Mouse (Mus musculus) urinary bladder, adult 2 months (tissue): Measurements from ENCODE around the gene Stard3. TPM values are rescaled to one million over a fixed set of nuclear protein-coding genes. Genes with fewer than 3 reads are reported as not detected.

Experiments
- DNase-seq: peaks from one replicate; pipeline ENCODE4 v3.0.0; 2022; ENCODE audit warnings: low spot score
- polyA plus RNA-seq: library from polyadenylated mRNA; depleted of rRNA; stranded (reverse); fragments of >200 nt; gene quantifications from 2 replicates; pipeline ENCODE4 v1.2.3, GENCODE M21; 2012; rRNA removed

Stard3 gene
- 34.8 and 45.8 TPM in 2 replicates for polyA plus RNA-seq

DNA sequence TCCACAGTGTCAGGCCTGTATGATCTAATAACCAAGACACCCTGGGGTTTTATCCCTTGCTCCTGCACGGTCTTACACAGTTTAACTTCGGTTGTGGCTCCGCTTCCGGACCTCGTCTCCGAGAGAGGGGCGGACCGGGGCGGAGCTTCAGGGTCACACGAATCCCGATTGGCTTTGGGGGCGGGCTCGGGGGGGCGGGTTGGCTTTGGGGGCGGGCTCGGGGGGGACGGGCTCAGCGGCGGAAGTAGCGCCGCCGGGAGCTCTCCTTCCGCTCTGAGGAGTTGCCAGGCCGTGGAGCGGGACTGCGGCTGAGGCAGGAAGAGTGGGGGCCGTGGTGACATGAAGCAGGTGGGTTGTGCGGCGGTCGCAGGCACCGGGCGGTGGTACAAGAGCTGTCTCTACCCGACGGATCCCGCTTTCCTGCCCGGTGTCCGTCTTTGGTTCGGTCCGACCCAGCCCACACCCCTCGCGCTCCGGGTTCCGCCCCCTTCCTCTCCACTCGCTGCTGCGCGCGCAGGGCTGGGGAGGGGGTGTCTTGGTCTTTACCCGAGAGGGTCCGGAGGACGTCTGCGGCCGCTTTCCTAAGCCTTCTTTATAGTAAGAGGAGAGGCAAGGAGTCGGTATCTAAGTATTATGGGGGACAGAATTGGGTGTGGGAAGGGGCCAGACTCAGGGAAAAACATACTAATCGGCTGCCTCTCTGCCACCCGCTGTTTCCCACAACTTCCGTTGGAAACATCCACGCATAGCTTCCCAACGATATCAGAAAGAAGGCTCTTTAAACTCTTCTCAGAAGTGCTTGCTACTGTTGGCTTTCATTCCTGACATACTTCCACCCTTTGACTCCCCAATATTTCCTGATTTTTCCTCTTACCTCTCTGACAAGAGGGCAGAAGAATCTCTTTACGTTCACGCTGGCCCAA, at the start of gene Stard3:
TSS of gene Stard3 (plus strand) at position 208 of the 923 bp plus-strand sequence.
- peak; percentile 71 for DNase-seq

DNA sequence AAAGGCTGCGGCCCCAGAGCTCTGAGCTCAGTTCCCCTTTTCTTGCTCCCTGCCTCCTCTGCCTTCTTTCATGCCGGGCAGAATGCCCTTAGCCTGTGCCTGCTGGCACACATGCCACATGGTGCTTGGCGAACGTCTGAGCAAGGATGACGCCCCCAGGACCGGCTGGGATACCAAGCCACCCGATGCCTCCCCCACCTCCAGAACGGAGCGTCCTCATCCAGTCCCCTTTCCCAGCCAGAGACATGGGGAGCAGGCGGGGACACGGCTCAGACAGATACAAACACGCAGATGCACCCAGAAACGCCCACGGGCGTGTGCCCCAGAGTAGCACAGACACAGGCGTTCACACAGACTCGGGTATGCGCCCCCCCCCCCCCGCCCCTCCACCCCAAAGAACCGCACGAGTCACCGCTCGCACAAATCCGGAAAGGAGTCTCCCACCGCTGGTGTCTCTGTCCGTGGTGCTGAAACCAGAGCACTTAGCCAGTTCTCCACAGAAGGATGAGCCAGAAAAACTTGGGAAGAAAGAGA, 44.3 kb upstream of the Stard3 start:
- DNase-seq: no peak

DNA sequence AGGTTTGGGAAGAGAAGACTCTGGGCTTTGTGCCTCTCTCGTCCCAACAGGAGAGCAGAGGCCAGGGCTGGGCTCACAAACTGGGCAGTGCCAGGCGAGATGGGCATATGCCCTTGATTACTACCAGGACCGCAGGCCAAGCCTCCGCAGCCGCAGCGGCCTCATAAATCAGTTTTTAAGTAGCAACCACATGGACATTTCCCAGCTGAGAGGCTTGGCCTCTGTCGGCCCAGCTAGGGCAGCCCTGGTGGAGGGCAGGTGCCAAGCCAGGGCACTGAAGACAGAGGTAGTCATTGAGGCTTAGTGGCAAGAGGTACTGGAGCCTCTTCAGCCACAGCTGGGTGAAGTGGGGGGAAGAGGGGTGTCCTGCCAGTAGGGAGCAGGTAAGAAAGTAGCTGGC, 40.7 kb upstream of the Stard3 start:
- no peak for DNase-seq

DNA sequence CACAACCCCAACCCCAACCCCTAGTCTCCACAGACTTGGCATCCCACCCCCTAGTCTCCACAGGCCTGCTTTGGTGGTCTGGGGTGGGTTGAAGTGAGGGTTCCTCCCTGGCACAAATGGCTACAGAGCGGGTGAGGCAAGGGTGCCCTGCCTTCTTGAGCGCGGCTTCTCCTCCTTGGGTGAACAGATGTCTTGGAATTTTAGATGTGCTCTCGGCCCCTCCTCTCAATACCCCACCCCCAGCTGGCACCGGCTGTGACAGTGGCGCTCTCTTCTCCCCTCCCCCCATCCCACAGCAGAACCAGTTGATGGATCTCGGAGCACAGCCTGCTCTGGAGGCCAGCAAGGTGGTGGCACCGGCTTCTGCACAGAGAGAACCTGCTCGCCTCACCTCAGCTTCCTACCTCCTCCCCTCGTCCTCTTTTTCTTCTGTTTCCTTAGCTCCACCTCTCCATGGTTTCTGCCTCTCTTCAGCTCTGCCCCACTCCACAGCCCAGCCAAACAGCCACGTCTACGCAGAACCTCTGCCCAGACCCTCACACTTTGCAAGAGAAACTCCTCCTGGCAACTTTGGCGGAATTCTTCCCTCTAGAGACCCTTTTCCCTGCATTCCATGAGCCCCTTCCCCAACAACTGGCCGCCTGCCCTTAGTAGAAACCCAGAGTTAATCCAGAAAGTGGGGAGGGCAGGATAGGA, 39.6 kb upstream of the Stard3 start:
- DNase-seq: no peak

DNA sequence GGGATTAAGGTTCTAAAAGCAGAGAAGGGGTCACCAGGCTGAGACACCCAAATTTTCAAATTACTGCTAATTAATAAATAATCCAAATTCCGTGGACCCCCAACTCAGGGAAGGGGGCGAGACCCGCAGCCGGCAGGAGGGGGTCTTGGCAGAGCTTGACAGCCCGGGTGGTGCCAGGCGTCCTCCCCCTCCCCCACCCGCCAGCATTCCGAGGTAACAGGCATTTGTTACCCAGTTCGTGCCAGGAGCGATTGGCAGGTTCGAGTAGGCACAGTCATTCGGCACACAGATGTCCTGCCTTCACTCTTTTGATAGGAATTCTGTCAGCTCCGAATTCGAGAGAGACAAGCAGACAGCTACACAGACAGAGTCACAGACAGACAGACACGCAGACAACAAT, 39.0 kb upstream of the Stard3 start:
- DNase-seq: no peak

DNA sequence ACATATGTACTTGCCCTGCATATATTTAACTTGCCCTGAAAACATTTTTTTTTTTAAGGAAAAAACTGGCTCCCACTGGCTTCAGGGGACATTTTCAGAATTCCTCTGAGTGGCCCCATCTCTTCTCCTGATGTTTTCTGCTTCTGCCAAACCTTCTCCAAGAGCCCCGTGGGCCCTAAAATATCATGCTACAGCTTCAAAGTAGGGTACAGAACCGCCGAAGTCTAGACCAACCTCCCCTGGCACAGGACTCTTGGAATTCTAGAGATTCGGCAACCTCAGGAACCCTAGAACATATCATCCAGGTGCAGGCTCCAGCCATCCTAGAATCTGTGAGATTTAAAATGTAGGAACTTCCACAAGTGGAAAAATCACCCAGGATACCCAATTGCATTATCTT, 38.6 kb upstream of the Stard3 start:
- DNase-seq: no peak

DNA sequence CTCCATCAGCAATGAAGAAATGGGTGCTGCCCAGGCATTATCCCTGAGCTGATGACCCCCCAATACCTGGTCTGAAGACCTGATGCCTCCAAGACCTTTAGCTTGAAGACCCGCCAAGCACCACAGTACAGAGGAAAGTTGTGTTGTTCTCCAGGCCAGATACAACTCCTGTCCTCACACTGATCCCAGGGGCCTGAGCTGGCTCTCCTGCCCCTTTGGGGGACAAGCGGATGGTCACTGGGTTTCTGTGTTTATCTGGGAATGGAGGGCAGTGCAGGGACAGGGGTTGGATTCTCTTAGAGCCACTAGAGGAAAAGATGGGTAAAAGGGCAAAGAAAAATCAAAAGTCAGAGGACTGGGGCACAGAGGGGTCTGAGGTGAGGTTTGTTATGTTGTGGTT, 38.2 kb upstream of the Stard3 start:
- no peak for DNase-seq

DNA sequence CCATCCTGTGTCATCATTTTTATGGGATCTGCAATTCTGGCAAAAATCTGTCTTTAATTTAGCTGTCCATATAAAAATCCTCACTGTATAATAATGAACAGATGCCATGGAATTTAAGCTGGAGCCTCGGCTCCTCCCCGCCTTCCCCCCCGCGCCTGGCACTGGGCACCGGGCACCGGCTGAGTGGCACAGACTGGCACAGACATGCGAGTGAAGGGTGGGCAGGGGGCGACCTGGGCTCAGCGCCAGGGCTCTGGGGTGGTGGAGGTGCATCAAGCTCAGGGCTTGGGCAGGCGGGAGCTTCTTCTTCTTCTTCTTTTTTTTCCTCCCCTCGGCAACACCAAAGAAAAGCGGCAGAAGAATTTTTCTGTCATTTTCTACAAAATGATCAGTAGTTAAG, 37.8 kb upstream of the Stard3 start:
- DNase-seq: no peak

DNA sequence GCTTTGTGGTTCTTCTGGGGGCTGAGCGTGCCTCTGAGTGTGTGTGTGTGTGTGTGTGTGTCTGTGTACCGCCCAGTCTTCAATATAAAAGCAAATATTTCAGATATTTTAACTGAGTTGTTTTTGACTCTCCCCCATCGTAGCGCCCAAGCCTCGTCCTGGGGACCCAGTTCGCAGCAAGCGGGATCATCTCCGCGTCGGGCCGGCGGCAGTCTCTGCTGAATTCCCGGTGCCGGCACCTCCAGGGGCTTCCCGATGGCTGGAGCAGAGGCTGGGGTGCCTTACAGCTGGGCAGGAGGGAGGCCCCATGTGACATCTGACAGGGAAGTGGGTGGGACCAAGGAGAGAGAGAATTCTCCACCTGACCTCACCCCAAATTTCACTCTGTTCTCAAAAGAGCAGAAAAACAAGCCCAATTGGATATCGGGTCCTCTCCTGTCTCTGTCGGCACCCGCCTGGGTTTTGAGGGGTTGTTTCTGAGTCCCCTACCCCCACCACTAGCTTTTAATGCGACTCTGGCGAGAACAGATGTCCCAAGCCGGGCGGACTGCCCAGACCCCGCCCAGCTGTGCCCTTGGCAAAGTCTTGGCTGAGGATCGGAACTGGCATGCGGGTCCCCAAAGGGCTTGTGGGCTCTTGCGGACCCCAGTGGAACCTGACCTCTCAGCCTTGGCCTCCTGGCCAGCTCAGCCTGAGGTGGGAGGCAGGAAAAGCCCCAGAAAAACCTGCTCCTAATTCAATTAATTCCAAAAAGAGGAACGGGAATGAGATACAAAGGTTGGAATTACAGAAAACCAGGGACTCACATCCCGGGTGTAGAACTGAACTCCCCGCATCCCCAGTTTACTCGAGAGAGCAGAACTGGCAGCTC, 37.1 kb upstream of the Stard3 start:
- no peak for DNase-seq

DNA sequence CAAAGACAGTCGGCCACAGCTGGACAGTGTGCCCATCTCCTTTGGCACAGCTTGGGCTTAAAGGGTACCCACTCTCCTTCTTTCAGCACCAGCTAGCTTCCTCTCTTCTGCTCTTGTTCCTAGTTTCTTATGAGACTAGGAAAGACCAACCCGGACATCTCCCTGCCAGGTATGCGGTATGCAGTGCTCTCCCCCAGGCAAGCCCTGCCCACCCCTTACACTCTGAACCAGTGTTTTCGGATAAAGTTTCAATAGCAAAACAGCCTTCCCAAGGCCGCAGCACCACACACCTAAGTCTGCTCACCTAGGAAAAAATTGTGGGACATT, 36.5 kb upstream of the Stard3 start:
- no peak for DNase-seq

DNA sequence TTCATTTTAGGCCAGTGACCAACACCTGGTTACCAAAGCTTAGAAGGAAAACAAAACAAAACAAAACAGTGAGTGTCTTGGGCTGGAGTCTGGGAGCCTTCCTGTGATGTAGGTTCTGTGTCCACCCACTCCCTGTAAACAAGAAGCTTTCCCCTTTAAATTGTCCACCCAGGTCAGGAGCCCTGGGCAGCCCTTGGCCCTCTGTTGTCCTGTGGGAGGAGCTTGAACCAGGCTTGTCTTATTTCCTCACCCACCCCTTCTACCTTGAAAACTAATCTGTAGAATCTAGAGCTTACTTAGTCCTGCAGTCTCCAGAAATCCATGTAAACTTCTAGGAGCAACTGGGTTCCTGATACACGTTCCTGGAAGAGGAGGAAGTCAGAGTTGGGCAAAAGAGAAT, 36.0 kb upstream of the Stard3 start:
- DNase-seq: no peak

DNA sequence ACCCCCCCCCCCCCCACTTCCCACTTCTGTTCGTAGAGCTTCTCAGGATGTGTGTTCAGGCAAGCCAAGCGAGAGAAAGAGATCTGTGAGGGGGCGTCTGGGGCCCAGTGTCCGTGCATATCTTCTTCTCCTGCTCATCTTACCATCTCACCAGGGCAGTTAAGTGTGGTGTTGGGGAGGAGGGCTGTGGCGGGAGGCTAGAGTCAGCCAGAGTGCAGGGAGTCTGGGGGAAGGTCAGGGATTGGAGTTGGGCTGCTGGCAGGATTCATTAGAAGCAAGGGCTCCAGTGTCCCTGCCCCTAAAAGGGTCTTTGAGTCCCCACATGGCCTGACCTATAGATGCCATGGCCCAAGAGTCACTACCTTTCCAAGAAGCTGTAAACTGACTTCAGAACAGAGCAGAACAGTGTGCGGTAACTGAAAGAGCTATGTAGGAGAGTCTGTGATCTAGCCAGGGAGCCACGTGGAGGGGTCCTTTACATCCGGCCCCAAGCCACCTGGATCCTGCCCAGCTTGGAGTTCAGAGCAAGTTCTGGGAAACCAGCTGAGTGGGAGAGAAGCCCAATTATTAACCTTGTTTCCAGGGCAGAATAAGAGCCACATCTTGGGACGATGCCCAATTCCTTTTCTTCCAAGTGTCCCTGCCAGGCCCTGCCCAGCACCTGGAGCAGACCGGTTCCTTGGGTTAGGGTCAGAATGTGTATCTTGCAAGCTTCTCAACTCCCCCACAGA, 34.9 kb upstream of the Stard3 start:
- no peak for DNase-seq

DNA sequence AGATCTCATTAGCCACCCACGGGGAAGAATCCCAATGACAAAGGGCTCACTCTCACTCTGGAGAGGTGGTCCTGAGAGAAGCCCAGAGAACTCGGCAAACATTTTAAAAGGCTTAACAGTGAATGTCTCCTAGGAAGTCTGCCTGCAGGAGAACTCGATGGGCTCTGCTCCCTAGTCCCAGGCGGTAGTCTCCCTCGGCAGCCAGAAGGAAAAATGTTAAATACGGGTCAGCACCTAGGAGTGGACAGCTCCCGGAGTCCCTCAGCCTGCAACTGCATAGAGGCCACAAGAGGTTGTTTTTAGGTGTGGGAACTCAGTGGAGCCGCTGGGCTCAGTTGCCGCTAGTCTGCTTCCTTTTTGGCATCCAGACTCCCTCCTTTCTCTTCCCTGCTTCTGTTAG, 34.2 kb upstream of the Stard3 start:
- no peak for DNase-seq

DNA sequence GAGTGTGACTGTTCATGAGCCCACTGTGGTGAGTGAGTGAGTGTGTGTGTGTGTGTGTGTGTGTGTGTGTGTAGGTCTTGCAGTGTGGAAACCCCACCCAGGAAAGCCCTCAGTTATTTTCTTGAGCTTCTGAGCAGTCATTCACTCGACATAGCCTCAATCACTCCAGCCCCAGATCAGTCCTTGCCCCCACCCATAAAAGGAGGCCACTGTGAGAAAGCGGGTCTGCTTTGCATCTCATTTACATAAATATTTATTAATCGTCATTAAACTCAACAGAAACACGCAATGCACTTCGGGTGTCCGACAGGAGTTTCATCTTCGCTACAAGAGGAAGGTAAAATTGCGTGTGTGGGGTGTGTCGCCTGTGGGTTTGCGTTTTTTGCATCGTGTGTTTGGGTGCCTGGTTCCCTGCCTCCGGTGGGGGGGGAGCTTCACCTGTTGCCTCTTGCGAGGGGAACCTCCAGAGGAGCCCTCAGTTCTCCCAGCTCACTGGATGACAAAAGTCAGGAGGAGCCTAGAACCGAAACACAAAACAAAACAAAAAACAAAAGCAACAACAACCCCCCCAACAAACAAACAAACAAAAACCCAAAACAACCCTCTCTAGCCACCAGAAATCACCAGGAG, 32.9 kb upstream of the Stard3 start:
- DNase-seq: no peak

DNA sequence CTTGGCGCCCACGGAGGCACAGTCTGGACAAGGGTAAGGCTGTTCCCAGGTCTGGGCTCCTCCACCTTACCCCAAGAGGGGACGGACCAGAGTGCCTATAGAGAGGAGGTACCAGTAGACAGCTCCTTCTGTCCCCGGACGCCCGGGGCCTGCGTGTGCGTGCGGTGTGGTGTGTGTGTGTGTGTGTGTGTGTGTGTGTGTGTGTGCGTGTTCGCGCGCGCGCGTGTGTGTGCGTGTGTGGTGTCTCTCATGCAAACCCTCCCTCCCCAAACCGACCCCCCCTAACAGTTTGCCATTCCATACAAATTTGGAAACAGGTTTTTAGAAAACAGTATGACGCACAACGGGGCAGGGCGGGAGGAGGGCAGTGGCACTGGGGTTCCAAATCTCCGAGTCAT, 32.3 kb upstream of the Stard3 start:
- no peak for DNase-seq

DNA sequence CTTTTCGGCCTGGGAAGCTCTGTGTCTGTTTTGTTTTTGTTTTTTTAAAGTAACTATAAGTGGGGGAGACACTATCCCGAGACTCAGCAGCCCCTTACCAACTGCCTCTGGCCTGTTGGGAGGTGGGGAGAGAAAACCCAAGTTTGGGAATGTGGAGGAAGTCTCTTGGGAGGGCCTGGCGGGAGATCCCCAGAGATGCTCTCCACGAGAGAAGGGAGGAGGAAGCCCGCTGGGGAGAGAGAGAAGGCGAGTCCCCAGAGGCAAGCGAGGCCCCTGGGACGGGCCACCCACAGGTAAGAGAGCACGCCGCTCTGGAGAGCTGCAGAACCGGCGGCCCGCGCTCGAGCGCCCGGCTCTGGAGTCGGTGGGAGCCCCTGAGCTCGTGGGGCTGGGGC, 31.4 kb upstream of the Stard3 start:
- no peak for DNase-seq

DNA sequence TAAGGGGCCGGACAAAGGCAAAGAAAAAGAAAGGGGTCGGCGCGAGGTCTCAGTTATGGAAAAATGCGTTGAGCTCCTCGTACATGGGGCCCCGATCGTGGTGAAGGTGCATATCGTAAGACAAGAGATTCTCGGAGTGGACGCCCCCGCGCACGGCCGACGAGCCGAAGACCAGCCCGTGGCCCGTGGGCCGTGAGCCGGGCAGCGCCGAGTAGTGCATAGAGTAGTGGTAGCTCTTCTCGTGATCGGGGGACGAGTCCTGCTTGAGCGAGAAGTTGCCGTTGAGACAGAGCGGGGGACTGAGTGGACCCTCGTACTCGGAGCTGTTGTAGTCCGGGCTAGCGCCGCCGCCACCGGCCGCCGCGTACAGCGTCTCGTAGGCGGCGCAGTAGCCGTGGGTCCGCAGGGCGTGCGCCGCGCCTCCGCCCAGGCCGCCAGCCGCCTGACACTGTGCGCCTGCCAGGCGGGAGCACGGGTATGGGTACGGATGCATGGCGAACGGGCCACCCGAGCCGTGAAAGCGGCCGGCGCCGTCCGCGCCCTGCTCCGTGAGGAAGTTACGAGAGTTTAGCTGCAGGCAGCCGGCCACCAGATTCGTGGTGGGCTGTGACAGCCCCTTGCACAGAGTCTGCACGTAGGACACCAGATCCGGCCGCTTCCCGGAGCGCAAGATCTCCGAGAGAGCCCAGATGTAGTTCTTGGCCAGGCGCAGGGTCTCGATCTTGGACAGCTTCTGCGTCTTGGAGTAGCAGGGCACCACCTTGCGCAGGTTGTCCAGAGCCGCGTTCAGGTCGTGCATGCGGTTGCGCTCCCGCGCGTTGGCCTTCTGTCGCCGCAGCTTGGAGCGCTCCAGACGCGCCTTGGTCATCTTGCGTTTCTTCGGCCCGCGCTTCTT, 30.8 kb upstream of the Stard3 start:
- no peak for DNase-seq

DNA sequence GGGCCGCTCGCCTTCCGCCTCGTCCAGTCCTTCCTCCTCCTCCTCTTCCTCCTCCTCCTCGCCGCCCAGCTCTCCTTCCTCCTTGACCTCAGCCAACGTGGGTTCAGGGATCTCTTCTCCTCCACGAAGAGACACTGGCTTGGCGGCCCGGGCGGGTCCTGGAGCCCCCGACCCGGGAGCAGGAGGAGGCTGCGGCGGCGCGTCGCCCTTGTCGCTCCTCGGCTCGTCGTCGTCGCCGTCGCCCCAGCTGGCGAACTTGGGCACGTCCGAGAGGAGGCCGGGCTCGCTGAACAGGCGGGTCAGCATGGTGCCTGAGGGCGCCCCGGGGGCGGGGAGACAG, 30.2 kb upstream of the Stard3 start:
- no peak for DNase-seq

DNA sequence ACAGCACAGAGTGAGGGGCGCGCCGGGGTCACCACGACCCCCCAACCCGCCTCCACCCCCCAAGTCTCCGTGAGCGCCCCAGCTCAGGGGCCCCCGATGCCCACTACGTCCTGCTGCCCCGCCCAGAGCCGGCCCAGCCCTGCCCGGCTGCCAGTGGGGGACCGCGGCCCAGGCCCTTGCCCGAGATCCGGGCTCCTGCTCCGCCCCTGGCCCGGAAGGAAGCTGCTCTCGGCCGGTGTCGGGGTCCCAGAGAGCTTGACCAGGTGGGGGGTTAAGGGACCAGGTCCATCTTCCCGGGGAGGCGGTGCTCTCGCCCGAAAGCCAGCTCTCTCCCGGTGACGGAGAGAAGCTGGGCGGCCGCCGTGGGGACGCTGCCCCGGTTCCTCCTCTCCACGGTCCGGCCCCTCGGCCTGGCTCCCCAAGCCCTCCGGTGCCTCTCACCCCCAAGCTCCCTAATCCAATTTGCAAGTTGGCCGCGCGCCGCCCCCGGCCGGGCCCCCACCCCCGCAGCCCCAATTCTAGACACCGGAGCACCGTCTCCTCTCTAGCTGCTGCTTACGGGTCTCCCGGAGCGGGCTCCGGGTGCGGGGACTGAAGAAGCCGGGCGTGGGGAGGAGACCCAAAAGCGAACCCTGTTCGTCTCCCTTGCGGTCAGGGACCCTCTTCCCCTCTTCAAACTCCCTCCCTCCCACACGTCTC, 29.6 kb upstream of the Stard3 start:
- DNase-seq: no peak
